Mouse (Mus musculus) ovary, postnatal 10 days (tissue): ENCODE measurements around the gene Kmt2b.
A peak's percentile ranks its signal among the peaks of the same experiment; 100 is the strongest.

Experiments used
- DNase-seq: peaks from one replicate; pipeline ENCODE4 v3.0.0; 2022; ENCODE audit warnings: low spot score

Kmt2b gene

DNA sequence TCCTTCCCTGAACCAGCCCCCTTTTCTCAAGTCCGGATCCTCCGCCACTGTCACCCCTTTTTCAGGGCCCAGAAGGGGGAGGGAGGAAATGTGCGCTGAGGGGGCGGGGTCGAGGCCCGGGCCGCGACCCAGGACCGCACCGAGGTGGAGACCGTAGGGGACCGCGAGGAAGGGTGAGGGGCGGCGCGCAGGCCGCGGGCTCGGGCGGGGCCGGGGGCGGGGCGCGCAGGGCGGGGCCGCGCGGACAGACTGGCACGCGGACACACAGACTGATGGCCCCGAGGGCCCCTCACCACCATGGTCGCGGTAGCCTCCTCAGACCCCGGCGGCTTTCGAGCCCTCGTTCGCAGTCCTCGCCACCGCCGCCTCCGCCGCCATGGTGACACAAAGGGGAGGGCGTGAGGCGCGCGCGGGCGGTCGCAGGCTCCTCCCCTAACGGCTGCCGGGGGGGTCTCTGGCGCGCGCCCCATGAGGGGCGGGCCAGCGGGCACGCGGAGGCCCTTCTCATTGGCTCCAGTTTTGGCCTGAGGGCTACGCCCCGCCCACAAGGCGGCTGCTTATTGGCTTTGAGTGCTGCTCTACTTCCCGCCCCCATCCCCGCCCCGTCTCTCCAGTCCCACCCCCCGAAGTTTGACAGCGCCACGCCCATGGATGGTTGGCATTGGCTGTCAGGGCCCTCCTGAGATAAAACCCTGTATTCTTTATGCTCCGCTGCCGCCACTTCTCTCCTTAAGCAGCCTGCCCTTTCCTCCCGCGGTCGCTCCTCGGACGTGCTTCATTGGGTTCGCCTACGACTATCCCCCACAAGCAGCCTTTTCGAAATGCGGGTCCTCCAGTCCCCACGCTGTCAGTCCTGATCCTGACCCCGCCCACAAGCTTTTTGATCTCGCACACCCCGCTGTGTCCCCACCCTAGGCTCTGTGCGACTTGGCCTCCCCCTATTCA is 53.6 kb downstream of the Kmt2b start, which contains the start of gene Arhgap33:
Gene Arhgap33 (minus strand): TSS at position 428 of the 945 bp plus-strand sequence.
- DNase-seq, result peak; percentile 85

- DNase-seq, result no peak
Observed at GRCm38 (mm10) chr7:30533941-30534632, 54.4 kb downstream of the Kmt2b start.

GRCm38 (mm10) chr7:30532931-30533330 is 55.6 kb downstream of the Kmt2b start:
- no peak for DNase-seq

DNA sequence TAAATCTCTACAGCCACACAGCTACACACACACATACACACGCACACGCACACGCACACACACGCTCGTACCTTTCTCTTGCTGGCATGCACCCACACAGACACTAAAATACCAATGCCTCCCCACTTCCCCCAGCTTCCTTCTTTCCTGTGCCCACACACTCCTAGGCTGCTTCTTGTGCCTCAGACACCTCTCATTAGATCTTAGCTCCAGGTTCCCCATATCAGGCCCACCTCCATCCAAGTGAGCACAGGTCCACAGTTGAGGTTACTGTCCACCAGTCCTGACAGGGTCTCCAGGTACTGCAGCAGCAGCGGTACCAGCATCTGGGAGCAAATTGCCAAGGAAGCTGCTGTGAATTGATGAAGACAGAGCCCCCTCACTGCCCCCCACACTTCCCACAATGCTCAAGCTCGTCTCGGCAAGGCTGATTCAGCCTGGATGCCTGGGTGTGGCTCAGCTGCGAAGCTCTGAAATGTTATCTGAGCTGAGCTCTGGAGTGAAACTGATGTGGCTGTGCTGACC is 57.2 kb downstream of the Kmt2b start:
- DNase-seq, result no peak

GRCm38 (mm10) chr7:30526981-30527380 is 61.5 kb downstream of the Kmt2b start:
- DNase-seq, result no peak

DNA sequence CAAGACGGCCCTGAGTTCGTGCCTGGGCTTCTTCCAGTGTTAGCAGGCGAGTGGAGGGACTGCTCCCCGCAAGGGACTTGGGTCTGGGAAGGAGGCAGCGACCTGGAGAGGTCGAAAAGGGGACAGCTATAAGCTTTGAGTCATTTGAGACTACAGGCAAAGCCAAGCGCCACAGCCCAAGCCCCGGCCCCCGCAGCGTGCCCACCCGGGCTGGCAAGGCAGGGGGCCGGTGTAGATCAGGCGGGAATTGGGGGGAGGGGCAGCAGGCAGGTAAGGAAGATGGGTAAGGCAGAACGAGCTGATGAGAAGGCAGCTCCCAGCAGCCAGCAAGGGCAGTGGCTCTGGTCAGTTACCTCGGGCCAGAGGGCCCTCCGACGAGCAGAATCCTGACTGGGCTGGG is 62.1 kb downstream of the Kmt2b start:
- DNase-seq, result no peak

GRCm38 (mm10) chr7:30525954-30526353 is 62.6 kb downstream of the Kmt2b start:
- no peak for DNase-seq

- no peak for DNase-seq
Observed at GRCm38 (mm10) chr7:30524487-30524886, 64.0 kb downstream of the Kmt2b start.

GRCm38 (mm10) chr7:30522871-30523270 is 65.7 kb downstream of the Kmt2b start:
- no peak for DNase-seq

DNA sequence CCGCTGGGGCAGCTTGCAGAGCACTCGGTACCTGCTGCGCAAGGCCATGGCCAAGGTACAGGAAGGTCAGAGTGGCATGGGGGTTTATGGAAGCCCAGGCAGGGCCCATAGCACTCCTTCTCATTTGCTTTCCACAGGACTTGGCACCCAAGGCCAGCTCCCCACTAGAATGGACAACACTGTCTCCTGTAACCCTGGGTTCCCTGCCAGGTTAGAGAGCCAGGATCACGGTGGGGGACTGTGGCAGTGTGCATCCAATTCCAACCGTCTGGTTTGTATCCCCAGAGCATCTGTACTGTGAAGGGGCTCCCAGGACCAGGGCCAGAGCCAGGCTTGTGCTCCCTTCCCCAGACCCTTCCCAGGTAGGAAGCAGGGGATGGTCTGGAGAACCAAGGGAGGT is 67.7 kb downstream of the Kmt2b start:
- DNase-seq, result no peak

GRCm38 (mm10) chr7:30520396-30520795 is 68.1 kb downstream of the Kmt2b start:
- no peak for DNase-seq
